Mouse (Mus musculus) CH12.LX (cell line): ENCODE data around the gene Snrnp200. TPM values are rescaled to one million over a fixed set of nuclear protein-coding genes. Genes with fewer than 3 reads are reported as not detected.

Experiments
- DNase-seq: peaks from one replicate; pipeline ENCODE4 v3.0.0-alpha.2; 2013; ENCODE audit errors: extremely low read depth
- H3K27ac ChIP-seq: 2 replicates; pipeline ENCODE4 v1.5.1; 2012; ENCODE audit warnings: low read depth, mild to moderate bottlenecking, control low read depth, moderate library complexity; ENCODE audit not compliant: insufficient read depth
- H3K27me3 ChIP-seq: replicated peaks from 2 replicates; pipeline ENCODE3; 2012; ENCODE audit warnings: inconsistent platforms
- H3K36me3 ChIP-seq, 2 experiments: replicated peaks in 1 of 2; 2 replicates each; pipeline versions ENCODE3 to v1.6.1; 2012; ENCODE audit warnings: inconsistent platforms in 1 of 2, low read length in 1 of 2, mild to moderate bottlenecking in 1 of 2, mixed read lengths in 1 of 2, moderate library complexity in 1 of 2; ENCODE audit not compliant: control insufficient read depth in 1 of 2, insufficient read depth in 1 of 2
- H3K4me1 ChIP-seq, 2 experiments: 2 replicates each; pipeline ENCODE4 v1.6.1; 2012; ENCODE audit warnings: inconsistent platforms in 1 of 2, moderate library complexity in 1 of 2; ENCODE audit not compliant: insufficient read depth in 2 of 2, control insufficient read depth in 1 of 2
- H3K4me2 ChIP-seq: 2 replicates; pipeline ENCODE4 v1.6.1; 2012; ENCODE audit warnings: low read depth, mild to moderate bottlenecking, control low read depth; ENCODE audit not compliant: poor library complexity, insufficient read depth, severe bottlenecking
- H3K4me3 ChIP-seq, 3 experiments: fragments of 150-350 bp in 1 of 3; sonication (generic) in 1 of 3; replicated peaks in 1 of 3; 2 replicates each; pipeline versions ENCODE3 to v1.5.1; 2011 to 2012; ENCODE audit warnings: low read depth in 2 of 3, low read length in 2 of 3, mild to moderate bottlenecking in 2 of 3, moderate library complexity in 2 of 3, control low read depth in 1 of 3, improper control_type of control experiment in 1 of 3, inconsistent platforms in 1 of 3, mixed read lengths in 1 of 3; ENCODE audit not compliant: poor library complexity in 1 of 3
- H3K79me2 ChIP-seq: replicated peaks from 2 replicates; pipeline ENCODE4 v1.6.1; 2012; ENCODE audit warnings: mild to moderate bottlenecking, moderate library complexity; ENCODE audit not compliant: control insufficient read depth, poor library complexity, insufficient read depth, severe bottlenecking; ENCODE audit errors: extremely low read depth
- H3K9ac ChIP-seq: 2 replicates; pipeline ENCODE4 v1.6.1; 2012; ENCODE audit warnings: low read depth, mild to moderate bottlenecking, control low read depth, moderate library complexity; ENCODE audit not compliant: insufficient read depth
- H3K9me3 ChIP-seq: replicated peaks from 2 replicates; pipeline ENCODE3; 2012; ENCODE audit warnings: low read length, inconsistent platforms, mixed read lengths
- BHLHE40 ChIP-seq: IDR thresholded peaks from 2 replicates; pipeline ENCODE4 v1.6.1; 2011; ENCODE audit warnings: mild to moderate bottlenecking, low read depth, low read length, improper control_type of control experiment
- CHD2 ChIP-seq: IDR thresholded peaks from 2 replicates; pipeline ENCODE4 v1.6.1; 2011; ENCODE audit warnings: low read length, improper control_type of control experiment
- CTCF ChIP-seq, 2 experiments: IDR thresholded peaks in 1 of 2; conservative IDR thresholded peaks in 1 of 2; 2 replicates each; pipeline ENCODE4 v1.5.1; 2011 to 2012; ENCODE audit warnings: low read depth in 2 of 2, low read length in 2 of 2, improper control_type of control experiment in 1 of 2, inconsistent platforms in 1 of 2, mild to moderate bottlenecking in 1 of 2, moderate library complexity in 1 of 2
- GABPA ChIP-seq: IDR thresholded peaks from 2 replicates; pipeline ENCODE4 v1.6.1; 2012; ENCODE audit warnings: low read depth, low read length, improper control_type of control experiment, inconsistent platforms; ENCODE audit not compliant: insufficient replicate concordance
- JUN ChIP-seq: IDR thresholded peaks from 2 replicates; pipeline ENCODE4 v1.6.1; 2011; ENCODE audit warnings: low read depth, mild to moderate bottlenecking, low read length, improper control_type of control experiment, moderate library complexity; ENCODE audit not compliant: insufficient read depth
- JUND ChIP-seq: conservative IDR thresholded peaks from 2 replicates; pipeline ENCODE4 v1.6.1; 2011; ENCODE audit warnings: low read depth, low read length, improper control_type of control experiment
- MEF2A ChIP-seq: IDR thresholded peaks from 2 replicates; pipeline ENCODE4 v1.6.1; 2014; ENCODE audit warnings: low read depth, mild to moderate bottlenecking, inconsistent platforms, low read length, improper control_type of control experiment, borderline replicate concordance
- MYC ChIP-seq: IDR thresholded peaks from 2 replicates; pipeline ENCODE4 v1.6.1; 2011; ENCODE audit warnings: low read depth, mild to moderate bottlenecking, improper control_type of control experiment, low read length
- PAX5 ChIP-seq: IDR thresholded peaks from 2 replicates; pipeline ENCODE4 v1.6.1; 2012; ENCODE audit warnings: low read length, inconsistent platforms, mixed read lengths
- POLR2A ChIP-seq: IDR thresholded peaks from 2 replicates; pipeline ENCODE4 v1.6.1; 2011; ENCODE audit warnings: low read depth, mild to moderate bottlenecking, improper control_type of control experiment, low read length
- POLR2AphosphoS2 ChIP-seq: IDR thresholded peaks from 2 replicates; pipeline ENCODE4 v1.6.1; 2011; ENCODE audit warnings: low read depth, low read length, improper control_type of control experiment
- RAD21 ChIP-seq: IDR thresholded peaks from 2 replicates; pipeline ENCODE4 v1.6.1; 2011; ENCODE audit warnings: low read depth, mild to moderate bottlenecking, low read length, improper control_type of control experiment, moderate library complexity
- SMC3 ChIP-seq: IDR thresholded peaks from 2 replicates; pipeline ENCODE4 v1.6.1; 2011; ENCODE audit warnings: low read depth, low read length, improper control_type of control experiment
- TBP ChIP-seq: conservative IDR thresholded peaks from 2 replicates; pipeline ENCODE4 v1.6.1; 2011; ENCODE audit warnings: low read depth, low read length, improper control_type of control experiment
- TCF12 ChIP-seq: IDR thresholded peaks from 2 replicates; pipeline ENCODE4 v1.6.1; 2014; ENCODE audit warnings: low read depth, mild to moderate bottlenecking, inconsistent platforms, low read length, improper control_type of control experiment
- ZC3H11A ChIP-seq: IDR thresholded peaks from 2 replicates; pipeline ENCODE4 v1.6.1; 2012; ENCODE audit warnings: low read depth, mild to moderate bottlenecking, inconsistent platforms, low read length, improper control_type of control experiment
- ZKSCAN1 ChIP-seq: IDR thresholded peaks from 2 replicates; pipeline ENCODE4 v1.6.1; 2012; ENCODE audit warnings: low read depth, inconsistent platforms, low read length, improper control_type of control experiment, borderline replicate concordance
- ZMIZ1 ChIP-seq: IDR thresholded peaks from 2 replicates; pipeline ENCODE4 v1.6.1; 2012; ENCODE audit warnings: low read depth, mild to moderate bottlenecking, inconsistent platforms, low read length, improper control_type of control experiment
- ZNF384 ChIP-seq: IDR thresholded peaks from 2 replicates; pipeline ENCODE4 v1.6.1; 2012; ENCODE audit warnings: low read depth, low read length, improper control_type of control experiment, inconsistent platforms
- dilution Hi-C: fragments of 300-500 bp; cut with MboI; formaldehyde crosslinking; loops from 2 replicates; pipeline ENCODE4 v1.14.3; 2020; ENCODE audit warnings: low sequenced_read_pairs; ENCODE audit not compliant: extremely low pct_unique_long_range_greater_than_20kb, extremely low pct_ligation_motif_present
- in situ Hi-C: fragments of 300-500 bp; cut with MboI; formaldehyde crosslinking; loops from 3 replicates; pipeline ENCODE4 v1.14.3; 2019; ENCODE audit warnings: low sequenced_read_pairs, low pct_ligation_motif_present, low pct_unique_long_range_greater_than_20kb, mixed read lengths
- polyA plus RNA-seq: library from polyadenylated mRNA; unstranded; fragments of >175 nt; gene quantifications from 2 replicates; pipeline ENCODE4 v1.2.1, GENCODE M21; 2012; ENCODE audit warnings: low read depth; ENCODE audit not compliant: insufficient read length
- total RNA-seq, 2 experiments: library from RNA; depleted of rRNA; stranded (reverse); fragments of 300-350 nt in 1 of 2; fragments of >200 nt in 1 of 2; gene quantifications; 2 replicates each; pipeline ENCODE4 v1.2.3; 2012 to 2014

Snrnp200 gene
- total and polyA plus RNA-seq, 3 experiments: 74.3 to 102 (median 90.3) TPM

GRCm38 (mm10) chr2:127252787-127253186 lies 44.6 kb downstream of the Snrnp200 start:
- Histone ChIP-seq H3K36me3 (peaks cover 21 to 66% of the 10 kb centered on the region in 2 experiments), H3K4me3 (no peak overlapping the region), H3K4me2 (no peak overlapping the region), H3K9ac (no peak overlapping the region), H3K9me3 (no peaks in the 10 kb centered on the region), H3K4me1 (peaks cover 0 to 19% of the 10 kb centered on the region in 2 experiments; a peak in 2 of 4 replicates), H3K27ac (no peak overlapping the region), H3K27me3 (no peaks in the 10 kb centered on the region), H3K79me2 (peaks cover 6% of the 10 kb centered on the region)
- TF ChIP-seq JUND (no peak), CHD2 (no peak), TCF12 (no peak), POLR2AphosphoS2 (no peak), POLR2A (no peak), ZMIZ1 (no peak), BHLHE40 (no peak), SMC3 (no peak)
- dilution Hi-C loops: no loop called here
- in situ Hi-C loops: no loop called here
- DNase-seq: no peak

- Histone ChIP-seq H3K9me3 (no peaks in the 10 kb centered on the region), H3K4me2 (no peak overlapping the region), H3K36me3 (peaks cover 37 to 85% of the 10 kb centered on the region in 2 experiments), H3K9ac (no peak overlapping the region), H3K79me2 (no peaks in the 10 kb centered on the region; the same call in 1 of the 2 replicates), H3K27me3 (no peaks in the 10 kb centered on the region), H3K27ac (no peak overlapping the region), H3K4me1 (peaks cover 0 to 8% of the 10 kb centered on the region in 2 experiments; a peak in 1 of 4 replicates), H3K4me3 (no peak overlapping the region)
- no peak for DNase-seq
- TF ChIP-seq MYC: no peak
- TF ChIP-seq PAX5: no peak
- no peak for TF ChIP-seq ZNF384
- TF ChIP-seq RAD21: no peak
- no peak for TF ChIP-seq CTCF (conservative IDR thresholded peaks at IDR 0.05 in 1 of 2, IDR thresholded peaks at IDR 0.05 in 1 of 2; ENCODE audit: low read depth in 2 of 2, low read length in 2 of 2)
- TF ChIP-seq ZC3H11A: no peak
- no peak for TF ChIP-seq GABPA
- TF ChIP-seq TBP: no peak
- no peak for TF ChIP-seq JUN
- TF ChIP-seq MEF2A: no peak
- TF ChIP-seq SMC3: no peak
- TF ChIP-seq ZKSCAN1: no peak
- dilution Hi-C loops: no loop called here
- in situ Hi-C loops: no loop called here
These were observed 46.5 kb downstream of the Snrnp200 start for GRCm38 (mm10) chr2:127254604-127255134.
